Mouse (Mus musculus) megakaryocyte-erythroid progenitor cell, adult 5-6 weeks (primary cell): Measurements from ENCODE around the gene Srsf1. TPM values are rescaled to one million over a fixed set of nuclear protein-coding genes. Genes with fewer than 3 reads are reported as not detected.

Source experiments
- ATAC-seq: replicated peaks from 2 replicates; pipeline ENCODE4 v1.8.0; 2016; ENCODE audit warnings: mild to moderate bottlenecking, inconsistent platforms; ENCODE audit not compliant: severe bottlenecking, poor library complexity, low FRiP score, low TSS enrichment
- total RNA-seq, 2 experiments: library from RNA; stranded (forward) in 1 of 2; stranded (reverse) in 1 of 2; fragments of 200-1000, 215-1000 nt in 1 of 2; fragments of >200 nt in 1 of 2; fragmentation: Nextera tagmentation in 1 of 2; gene quantifications; 2 replicates each; pipeline ENCODE4 v1.2.3; 2014 to 2017

Srsf1 gene
- total RNA-seq (2014; fragmentation: Nextera tagmentation) (304 and 315 TPM in 2 replicates), total RNA-seq (2017) (750 and 793 TPM in 2 replicates)

DNA sequence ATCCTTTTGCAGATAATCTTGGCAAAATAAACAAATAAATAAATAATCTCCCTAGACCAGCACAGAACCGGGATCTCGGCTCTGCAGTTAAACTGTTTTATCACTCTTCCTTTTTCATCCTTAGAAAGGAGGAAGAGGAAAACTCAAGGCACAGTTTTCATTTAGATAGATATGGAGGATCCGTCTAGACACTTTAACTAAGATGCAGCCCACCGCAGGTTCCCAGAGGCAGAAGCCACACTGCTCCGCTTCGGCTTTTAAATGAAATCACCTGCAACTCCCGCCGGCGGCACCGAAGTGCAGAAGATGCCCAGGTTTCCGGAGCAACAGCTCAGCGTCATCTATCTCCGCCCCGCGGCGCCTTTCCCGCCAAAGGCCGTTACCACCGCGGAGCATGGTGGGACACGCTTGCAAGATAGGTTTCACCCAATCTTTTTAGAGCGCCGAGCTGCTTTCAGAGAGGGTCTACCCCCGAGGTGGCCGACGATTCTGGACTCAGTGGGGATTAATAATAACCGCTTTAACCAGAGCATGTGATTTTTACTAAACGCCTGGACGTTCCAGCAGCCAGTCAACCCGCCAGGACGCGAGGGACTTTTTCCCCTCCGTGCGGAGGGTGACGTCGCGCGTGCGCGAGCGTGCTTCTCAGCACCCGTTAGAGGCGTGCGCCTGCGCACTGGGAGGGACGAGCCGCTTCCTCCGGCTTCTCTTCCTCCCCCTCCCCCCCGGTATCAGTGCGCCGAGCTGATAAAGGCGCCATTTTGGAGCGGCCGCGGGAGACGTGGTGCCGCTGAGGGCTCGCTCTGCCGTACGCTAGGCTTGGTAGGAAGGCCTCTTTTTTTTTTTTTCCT, at the start of gene Srsf1:
Srsf1 (plus strand) TSS at position 430 of the 851 bp plus-strand sequence.
- peak; percentile 86 for ATAC-seq

DNA sequence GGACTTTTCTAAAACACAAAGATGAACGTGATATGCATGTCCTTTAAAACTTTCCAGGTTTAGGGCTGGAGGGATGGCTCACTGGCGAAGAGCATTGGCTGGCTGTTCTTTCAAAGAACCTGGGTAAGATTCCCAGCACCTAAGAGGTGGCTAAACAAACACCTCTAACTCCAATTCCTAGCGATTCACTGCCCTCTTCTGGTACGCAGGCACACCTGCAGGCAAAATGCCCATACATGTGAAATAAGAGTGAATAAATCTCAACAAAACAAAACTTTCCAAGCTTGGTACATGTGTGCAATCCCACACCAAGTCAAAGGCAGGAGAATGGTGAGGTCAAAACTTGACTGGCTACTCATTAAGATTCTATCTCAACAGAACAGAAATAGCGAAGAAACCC, 47.4 kb upstream of the Srsf1 start:
- ATAC-seq, result no peak

DNA sequence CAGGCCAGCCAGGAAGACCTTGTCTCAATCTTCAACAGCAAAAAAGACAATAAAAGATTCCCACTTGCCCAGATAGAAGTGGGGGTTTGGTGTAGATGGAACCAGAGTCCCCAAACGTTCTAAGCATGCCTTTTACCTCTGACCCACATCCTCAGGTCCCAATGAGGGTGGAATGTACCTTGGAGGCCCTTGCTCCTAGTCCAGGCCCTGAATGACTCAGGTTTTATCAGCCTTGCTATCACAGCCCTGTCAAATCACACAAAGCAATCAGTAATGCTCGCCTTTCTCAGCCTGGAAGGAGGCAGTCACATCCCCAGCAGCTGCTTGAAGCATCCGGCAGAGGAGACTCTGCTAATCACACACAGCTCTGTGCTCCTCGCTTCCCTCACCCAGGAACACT, 44.4 kb upstream of the Srsf1 start:
- no peak for ATAC-seq

- ATAC-seq, result no peak
Observed at GRCm38 (mm10) chr11:88004123-88004522, 43.0 kb upstream of the Srsf1 start.

- ATAC-seq, result no peak
Observed at GRCm38 (mm10) chr11:88008641-88009040, 38.5 kb upstream of the Srsf1 start.

- ATAC-seq, result peak; percentile 73
Observed at GRCm38 (mm10) chr11:88009542-88010190, 37.5 kb upstream of the Srsf1 start.

GRCm38 (mm10) chr11:88011208-88011913, 35.8 kb upstream of the Srsf1 start:
- ATAC-seq, result no peak

- ATAC-seq, result no peak
Observed at GRCm38 (mm10) chr11:88011914-88012419, 35.2 kb upstream of the Srsf1 start.

DNA sequence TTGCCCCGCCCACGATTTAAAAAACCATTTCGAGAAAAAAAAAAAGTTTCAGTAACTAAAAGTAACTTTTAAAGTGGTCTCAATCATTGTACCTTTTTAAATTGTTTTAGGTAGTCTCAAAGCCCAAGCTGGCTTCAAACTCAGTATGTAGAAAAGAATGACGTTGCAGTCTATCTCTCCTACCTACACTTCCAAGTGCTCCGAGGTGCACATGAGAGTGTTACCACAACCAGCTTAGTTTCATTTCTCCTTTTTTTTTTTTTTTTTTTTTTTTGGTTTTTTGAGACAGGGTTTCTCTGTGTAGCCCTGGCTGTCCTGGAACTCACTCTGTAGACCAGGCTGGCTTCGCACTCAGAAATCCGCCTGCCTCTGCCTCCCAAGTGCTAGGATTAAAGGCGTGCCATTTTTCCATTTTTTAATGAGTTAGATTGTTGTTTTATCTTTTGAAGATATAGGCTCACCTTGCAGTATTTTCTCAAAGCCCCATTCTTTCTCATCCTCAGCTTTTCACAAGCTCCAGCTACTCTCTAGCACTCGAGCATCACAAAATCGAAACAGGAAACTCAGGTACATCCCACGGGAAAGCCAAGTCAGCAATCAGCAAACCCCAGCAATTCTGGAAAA, 34.4 kb upstream of the Srsf1 start:
- ATAC-seq, result no peak

DNA sequence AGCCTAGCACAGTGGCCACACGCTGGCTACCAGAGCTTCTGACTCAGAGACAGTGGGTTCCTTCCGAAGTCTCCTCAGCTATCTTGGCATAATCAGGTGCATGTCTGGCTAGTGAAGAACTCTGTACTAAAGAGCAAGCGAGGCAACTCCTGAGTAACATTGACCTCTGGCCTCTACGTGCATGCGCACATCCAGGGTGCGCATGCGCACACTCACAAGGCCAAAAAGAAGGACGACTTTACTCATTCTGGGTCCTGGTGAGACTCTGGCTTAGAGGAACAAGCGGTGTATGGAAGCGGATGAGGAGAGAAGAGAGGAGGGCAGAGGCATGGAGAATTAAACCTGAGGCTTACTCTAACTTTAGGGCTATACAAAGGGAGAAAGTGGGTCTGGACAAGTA, 33.5 kb upstream of the Srsf1 start:
- ATAC-seq, result no peak

GRCm38 (mm10) chr11:88015161-88015560, 32.0 kb upstream of the Srsf1 start:
- ATAC-seq, result no peak

DNA sequence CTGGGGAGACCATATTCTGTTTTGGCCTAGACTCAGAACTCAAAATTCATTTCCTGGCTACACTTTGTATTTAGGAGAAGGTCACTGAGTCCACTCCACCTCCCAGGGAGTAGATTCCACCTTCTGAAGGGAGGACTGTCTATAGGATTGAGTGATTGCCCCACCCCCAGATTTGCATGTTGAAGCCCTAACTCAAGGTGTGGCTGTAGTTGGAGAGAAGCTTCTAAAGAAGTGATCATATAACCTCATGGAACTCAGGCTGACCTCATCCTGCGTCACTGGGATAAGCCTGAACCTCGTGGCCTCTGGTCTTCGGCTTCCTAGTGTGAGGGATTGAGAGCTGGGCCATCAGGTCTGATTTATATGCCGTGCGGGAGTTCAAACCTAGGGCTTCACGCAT, 31.4 kb upstream of the Srsf1 start:
- ATAC-seq, result no peak

DNA sequence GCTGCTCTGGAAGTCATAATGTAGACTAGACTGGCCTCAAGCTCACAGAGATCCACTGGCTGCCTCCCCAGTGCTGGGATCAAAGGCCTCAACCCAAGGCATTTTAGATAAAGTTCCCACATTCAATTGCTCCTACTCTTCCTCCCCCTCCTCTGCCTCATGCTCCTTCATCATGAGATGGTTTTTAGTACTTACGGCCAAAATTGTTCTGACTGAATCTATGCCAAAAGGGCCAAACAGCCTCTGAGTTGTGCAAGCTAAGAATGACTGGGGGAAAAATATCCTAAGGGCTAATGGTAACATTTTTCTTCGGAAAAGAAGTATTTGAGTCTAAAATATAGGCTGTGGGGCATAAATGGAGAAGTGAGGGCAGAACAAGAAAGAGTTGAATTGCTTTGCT, 23.2 kb upstream of the Srsf1 start:
- ATAC-seq, result no peak

- no peak for ATAC-seq
Observed at GRCm38 (mm10) chr11:88027391-88028035, 19.7 kb upstream of the Srsf1 start.

GRCm38 (mm10) chr11:88028193-88028684, 18.9 kb upstream of the Srsf1 start:
- ATAC-seq, result no peak

DNA sequence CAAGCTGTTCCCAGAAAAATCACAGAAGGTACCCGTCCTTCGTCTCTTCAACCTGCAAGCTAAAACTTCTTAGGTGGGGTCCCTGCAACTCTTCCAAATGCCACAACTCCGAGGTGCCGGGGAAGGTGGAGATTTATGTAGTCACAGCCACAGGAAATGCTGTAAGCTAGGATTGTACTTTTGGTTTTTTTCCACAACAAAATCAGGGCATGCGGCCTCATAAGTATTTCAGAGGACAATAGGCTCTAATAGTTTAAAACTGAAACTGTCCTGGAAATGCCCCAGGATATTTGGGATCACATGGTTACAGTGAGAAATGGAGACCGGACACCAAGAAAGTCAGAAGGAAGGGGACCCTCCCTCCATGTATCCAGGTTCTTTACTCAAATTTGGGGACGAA, 17.0 kb upstream of the Srsf1 start:
- no peak for ATAC-seq

- ATAC-seq, result no peak
Observed at GRCm38 (mm10) chr11:88030836-88031235, 16.3 kb upstream of the Srsf1 start.

- ATAC-seq, result no peak
Observed at GRCm38 (mm10) chr11:88031753-88032152, 15.4 kb upstream of the Srsf1 start.

GRCm38 (mm10) chr11:88035970-88036369, 11.2 kb upstream of the Srsf1 start:
- ATAC-seq, result no peak
